Mouse (Mus musculus) midbrain, postnatal 0 days (tissue): ENCODE results near the gene Krtap9-1. TPM values are rescaled to one million over a fixed set of nuclear protein-coding genes. Genes with fewer than 3 reads are reported as not detected.
"Not testable (repeated sequence)": the region's sequence is repeated elsewhere in the genome, so short reads cannot be mapped to it uniquely, and the experiment has no call there.

ENCODE experiments used
- ATAC-seq: fragments of 200-750 bp; cut with Nextera tagmentation; 2 replicates; pipeline ENCODE4 v1.8.0; 2017; ENCODE audit warnings: moderate number of reproducible peaks, mild to moderate bottlenecking, moderate TSS enrichment, moderate library complexity; ENCODE audit not compliant: low FRiP score
- DNase-seq: peaks from one replicate; pipeline ENCODE4 v3.0.0-alpha.2; 2015; ENCODE audit warnings: low spot score
- H3K27ac ChIP-seq: fragments of 300-500 bp; sonication (generic); 2 replicates; pipeline ENCODE4 v1.5.1; 2014; ENCODE audit warnings: low read depth, mild to moderate bottlenecking, low read length, mixed read lengths
- H3K27me3 ChIP-seq: fragments of 300-500 bp; sonication (generic); 2 replicates; pipeline ENCODE4 v1.6.1; 2014; ENCODE audit warnings: low read length, control low read depth, mixed read lengths; ENCODE audit not compliant: insufficient read depth
- H3K36me3 ChIP-seq: fragments of 300-500 bp; sonication (generic); 2 replicates; pipeline ENCODE4 v1.6.1; 2014; ENCODE audit warnings: low read length, control low read depth, mixed read lengths; ENCODE audit not compliant: insufficient read depth
- H3K4me1 ChIP-seq: fragments of 300-500 bp; sonication (generic); 2 replicates; pipeline ENCODE4 v1.6.1; 2014; ENCODE audit warnings: mild to moderate bottlenecking, control low read depth, antibody characterized with exemption, low read length, mixed read lengths; ENCODE audit not compliant: insufficient read depth
- H3K4me2 ChIP-seq: fragments of 300-500 bp; sonication (generic); 2 replicates; pipeline ENCODE4 v1.6.1; 2014; ENCODE audit warnings: low read depth, mild to moderate bottlenecking, low read length, mixed read lengths; ENCODE audit not compliant: poor library complexity, severe bottlenecking
- H3K4me3 ChIP-seq: fragments of 300-500 bp; sonication (generic); 2 replicates; pipeline ENCODE4 v1.5.1; 2014; ENCODE audit warnings: low read depth, mild to moderate bottlenecking, low read length, moderate library complexity
- H3K9ac ChIP-seq: fragments of 300-500 bp; sonication (generic); replicated peaks from 2 replicates; pipeline ENCODE4 v1.6.1; 2014; ENCODE audit warnings: mild to moderate bottlenecking, low read length, moderate library complexity, mixed read lengths; ENCODE audit not compliant: poor library complexity, severe bottlenecking
- H3K9me3 ChIP-seq: fragments of 300-500 bp; sonication (generic); 2 replicates; pipeline ENCODE4 v1.6.1; 2016; ENCODE audit warnings: low read length, control low read depth
- CTCF ChIP-seq: IDR thresholded peaks from 2 replicates; pipeline ENCODE4 v1.5.1; 2016; ENCODE audit warnings: antibody characterized with exemption, mild to moderate bottlenecking
- WGBS: fragments of 180-500 bp; shearing (Covaris S2); extraction: QIAGEN DNeasy Blood & Tissue Kit; methylation state at CpG from one replicate; pipeline ENCODE4 v1.1.7; 2014; 5-methylcytosine and 5-hydroxymethylcytosine counted together
- polyA plus RNA-seq: library from polyadenylated mRNA; unstranded; fragments of >200 nt; fragmentation: Nextera tagmentation; extraction: Ambion mirVana; gene quantifications from 2 replicates; pipeline ENCODE4 v1.2.1, GENCODE M21; 2015
- total RNA-seq: library from RNA; depleted of rRNA; stranded (reverse); fragments of >200 nt; gene quantifications from 2 replicates; pipeline ENCODE4 v1.2.3, GENCODE M21; 2014; rRNA removed

The Krtap9-1 gene
- total RNA-seq (not detected in 2 replicates), polyA plus RNA-seq (not detected in 2 replicates)

- H3K4me1 ChIP-seq, ATAC-seq, H3K27me3 ChIP-seq, H3K36me3 ChIP-seq, H3K4me2 ChIP-seq, H3K27ac ChIP-seq, H3K4me3 ChIP-seq, H3K9ac ChIP-seq, DNase-seq, H3K9me3 ChIP-seq: not testable (repeated sequence)
- 71% methylated on average over 1 of the region's 1 CpGs for WGBS
Observed at GRCm38 (mm10) chr11:99873089-99873488, at the start of gene Krtap9-1. TSS of gene Krtap9-1 (plus strand) at chr11:99873389.

- Histone ChIP-seq H3K27ac (no peak within 1 kb of the TSS), H3K4me1 (no peaks in the 10 kb centered on the region), H3K36me3 (no peaks in the 10 kb centered on the region), H3K9me3 (no peaks in the 10 kb centered on the region), H3K27me3 (no peaks in the 10 kb centered on the region), H3K9ac (no peak within 1 kb of the TSS), H3K4me2 (no peak within 1 kb of the TSS), H3K4me3 (no peak within 1 kb of the TSS)
- DNase-seq (no peak), ATAC-seq (no peak)
- WGBS: 77% methylated on average over 1 of the region's 1 CpGs
- no peak for TF ChIP-seq CTCF
Observed at GRCm38 (mm10) chr11:99837966-99838365, 35.2 kb upstream of the Krtap9-1 start, which contains the start of gene 2300003K06Rik. TSS of gene 2300003K06Rik (minus strand) at chr11:99838066.

DNA sequence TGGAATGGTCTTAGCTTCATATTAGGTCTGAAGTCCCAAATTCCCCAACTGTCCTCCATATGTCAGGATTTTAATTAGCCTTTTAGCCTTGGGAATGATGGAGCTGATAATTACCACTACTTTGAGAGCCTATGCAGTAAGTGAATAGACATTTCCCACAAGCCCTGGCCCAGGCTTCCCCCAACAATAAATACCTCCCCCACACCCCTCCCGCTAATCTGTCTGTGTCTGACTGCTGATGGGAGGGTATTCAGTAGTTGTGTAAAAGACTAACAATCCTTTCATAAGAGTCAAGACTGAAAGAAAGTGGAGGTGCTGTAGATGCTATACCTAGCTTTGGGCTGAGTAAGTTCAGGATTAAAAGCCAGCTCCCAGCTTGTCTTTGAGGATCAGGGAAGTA is 31.0 kb upstream of the Krtap9-1 start:
- Histone ChIP-seq H3K9ac (no peak overlapping the region), H3K4me3 (no peak overlapping the region), H3K27me3 (no peaks in the 10 kb centered on the region), H3K4me2 (no peak overlapping the region), H3K27ac (no peak overlapping the region), H3K4me1 (no peaks in the 10 kb centered on the region), H3K9me3 (no peaks in the 10 kb centered on the region), H3K36me3 (no peaks in the 10 kb centered on the region)
- WGBS: 81% methylated on average over 1 of the region's 1 CpGs
- ATAC-seq: no peak
- TF ChIP-seq CTCF: no peak
- peak; percentile 40 for DNase-seq

DNA sequence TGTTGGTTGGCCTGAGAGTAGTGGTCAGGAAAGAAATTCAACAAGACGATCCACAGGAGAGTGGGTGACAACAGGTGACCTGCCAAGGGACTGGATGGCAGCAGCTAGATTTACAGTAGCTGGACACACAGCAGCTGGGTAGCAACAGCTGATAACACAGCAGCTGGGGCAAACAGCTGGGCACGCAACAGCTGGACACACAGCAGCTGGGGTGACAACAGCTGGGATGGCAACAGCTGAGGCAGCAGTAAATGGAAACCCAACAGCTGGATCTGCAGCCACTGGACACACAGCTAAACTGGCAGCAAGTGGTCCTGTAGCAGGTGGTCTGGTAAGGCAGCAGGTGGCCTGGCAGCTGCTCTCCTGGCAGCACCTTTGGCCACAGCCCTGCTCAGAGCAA is 26.4 kb upstream of the Krtap9-1 start:
- Histone ChIP-seq H3K36me3 (no peaks in the 10 kb centered on the region), H3K9me3 (no peaks in the 10 kb centered on the region), H3K4me3 (no peak overlapping the region), H3K4me1 (no peaks in the 10 kb centered on the region), H3K9ac (no peak overlapping the region), H3K27ac (no peak overlapping the region), H3K27me3 (no peaks in the 10 kb centered on the region), H3K4me2 (no peak overlapping the region)
- no peak for DNase-seq
- 98% methylated on average over 2 of the region's 2 CpGs for WGBS
- TF ChIP-seq CTCF: no peak
- no peak for ATAC-seq

DNA sequence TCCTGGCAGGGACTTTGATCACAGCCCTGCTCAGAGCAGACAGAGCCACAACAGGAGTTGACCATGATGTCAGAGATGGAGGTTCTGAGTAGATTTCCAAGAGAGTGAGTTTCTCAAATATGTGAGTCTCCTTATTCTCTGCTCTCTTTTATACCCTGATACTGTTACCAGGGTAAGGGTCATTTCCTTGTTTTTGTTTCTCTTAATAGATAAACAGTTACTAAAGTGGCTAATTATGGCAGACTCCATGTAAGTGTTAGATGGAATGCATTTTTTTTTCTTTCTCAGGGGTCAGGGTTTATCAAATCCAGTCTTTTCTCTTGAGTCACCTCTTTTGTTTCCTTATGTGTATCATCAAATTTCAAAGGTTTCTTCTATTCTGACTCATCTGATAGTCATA is 21.7 kb upstream of the Krtap9-1 start, which contains the start of gene Krtap4-16:
Krtap4-16 (minus strand) TSS at position 101 of the 400 bp plus-strand sequence.
- Histone ChIP-seq H3K27me3 (no peaks in the 10 kb centered on the region), H3K4me1 (no peaks in the 10 kb centered on the region), H3K4me3 (no peak within 1 kb of the TSS), H3K9ac (no peak within 1 kb of the TSS), H3K27ac (no peak within 1 kb of the TSS), H3K4me2 (no peak within 1 kb of the TSS), H3K9me3 (no peaks in the 10 kb centered on the region), H3K36me3 (no peaks in the 10 kb centered on the region)
- ATAC-seq (no peak), DNase-seq (no peak)
- TF ChIP-seq CTCF: no peak

- Histone ChIP-seq H3K27me3 (no peaks in the 10 kb centered on the region), H3K36me3 (no peaks in the 10 kb centered on the region), H3K4me1 (no peaks in the 10 kb centered on the region), H3K9me3 (no peaks in the 10 kb centered on the region), H3K9ac (no peak overlapping the region), H3K4me3 (no peak overlapping the region), H3K4me2 (no peak overlapping the region), H3K27ac (no peak overlapping the region)
- peak; percentile 65 for DNase-seq
- TF ChIP-seq CTCF: peak; percentile 77
- ATAC-seq: 0 out of 2 replicates have a peak, but pooled peaks have one; percentile 23
- WGBS: 54% methylated on average over 3 of the region's 3 CpGs
Observed at GRCm38 (mm10) chr11:99854121-99854520, 19.1 kb upstream of the Krtap9-1 start.
